Mouse (Mus musculus) embryonic facial prominence, embryonic 15.5 days (tissue): ENCODE measurements around the gene Lrba. TPM values are rescaled to one million over a fixed set of nuclear protein-coding genes. Genes with fewer than 3 reads are reported as not detected.

Experiments
- ATAC-seq: fragments of 200-750 bp; cut with Nextera tagmentation; 2 replicates; pipeline ENCODE4 v1.8.0; 2017; ENCODE audit warnings: low read depth, moderate TSS enrichment; ENCODE audit not compliant: insufficient number of reproducible peaks, low FRiP score, low TSS enrichment
- H3K27ac ChIP-seq: fragments of 300-500 bp; sonication (generic); replicated peaks from 2 replicates; pipeline ENCODE4 v1.5.1; 2015; ENCODE audit warnings: mild to moderate bottlenecking, inconsistent platforms
- H3K27me3 ChIP-seq: fragments of 300-500 bp; sonication (generic); 2 replicates; pipeline ENCODE4 v1.6.1; 2015; ENCODE audit warnings: inconsistent platforms
- H3K36me3 ChIP-seq: fragments of 300-500 bp; sonication (generic); 2 replicates; pipeline ENCODE4 v1.6.1; 2015; ENCODE audit warnings: mild to moderate bottlenecking, inconsistent platforms
- H3K4me1 ChIP-seq: fragments of 300-500 bp; sonication (generic); 2 replicates; pipeline ENCODE4 v1.6.1; 2015; ENCODE audit warnings: inconsistent platforms
- H3K4me2 ChIP-seq: fragments of 300-500 bp; sonication (generic); replicated peaks from 2 replicates; pipeline ENCODE4 v1.6.1; 2015; ENCODE audit warnings: mild to moderate bottlenecking, inconsistent platforms
- H3K4me3 ChIP-seq: fragments of 300-500 bp; sonication (generic); replicated peaks from 2 replicates; pipeline ENCODE4 v1.5.1; 2015; ENCODE audit warnings: mild to moderate bottlenecking, inconsistent platforms
- H3K9ac ChIP-seq: fragments of 300-500 bp; sonication (generic); 2 replicates; pipeline ENCODE4 v1.6.1; 2015; ENCODE audit warnings: inconsistent platforms
- H3K9me3 ChIP-seq: fragments of 300-500 bp; sonication (generic); replicated peaks from 2 replicates; pipeline ENCODE4 v1.6.1; 2016; ENCODE audit warnings: inconsistent platforms
- WGBS: fragments of 180-500 bp; shearing (Covaris S2); methylation state at CpG from one replicate; pipeline ENCODE4 v1.1.7; 2015; 5-methylcytosine and 5-hydroxymethylcytosine counted together
- polyA plus RNA-seq: library from polyadenylated mRNA; unstranded; fragments of >200 nt; fragmentation: Nextera tagmentation; extraction: Ambion mirVana; gene quantifications from 2 replicates; pipeline ENCODE4 v1.2.1, GENCODE M21; 2015

Gene Lrba
- polyA plus RNA-seq, 1 experiment from 2014 or later: 4.7 TPM

GRCm38 (mm10) chr3:86210267-86210939 is 14.1 kb upstream of the Lrba start:
- WGBS: 90% methylated on average over 10 of the region's 10 CpGs
- ATAC-seq: no peak
- no peaks in the 10 kb centered on the region for H3K27me3 ChIP-seq
- H3K9me3 ChIP-seq: no peaks in the 10 kb centered on the region
- no peaks in the 10 kb centered on the region for H3K36me3 ChIP-seq
- no peak overlapping the region for H3K4me3 ChIP-seq
- no peak overlapping the region for H3K9ac ChIP-seq
- H3K4me1 ChIP-seq: no peaks in the 10 kb centered on the region
- no peak overlapping the region for H3K4me2 ChIP-seq
- no peak overlapping the region for H3K27ac ChIP-seq

- Histone ChIP-seq H3K9ac (no peak overlapping the region), H3K36me3 (no peaks in the 10 kb centered on the region), H3K9me3 (no peaks in the 10 kb centered on the region), H3K4me3 (no peak overlapping the region), H3K4me1 (no peaks in the 10 kb centered on the region), H3K27ac (no peak overlapping the region), H3K4me2 (no peak overlapping the region), H3K27me3 (no peaks in the 10 kb centered on the region)
- no peak for ATAC-seq
- 83% methylated on average over 3 of the region's 3 CpGs for WGBS
Measured at GRCm38 (mm10) chr3:86210959-86211358, 13.5 kb upstream of the Lrba start.

- no peaks in the 10 kb centered on the region for H3K9me3 ChIP-seq
- no peaks in the 10 kb centered on the region for H3K4me1 ChIP-seq
- no peaks in the 10 kb centered on the region for H3K27me3 ChIP-seq
- H3K36me3 ChIP-seq: no peaks in the 10 kb centered on the region
- H3K4me2 ChIP-seq: no peak overlapping the region
- no peak overlapping the region for H3K27ac ChIP-seq
- WGBS: 83% methylated on average over 4 of the region's 4 CpGs
- no peak for ATAC-seq
- no peak overlapping the region for H3K4me3 ChIP-seq
- no peak overlapping the region for H3K9ac ChIP-seq
Measured at GRCm38 (mm10) chr3:86214248-86214647, 10.2 kb upstream of the Lrba start.

GRCm38 (mm10) chr3:86223634-86224313 is 706 bp upstream of the Lrba start:
- H3K4me3 ChIP-seq: peak overlapping the region; percentile 63
- H3K9ac ChIP-seq: peak overlapping the region; percentile 45
- no peaks in the 10 kb centered on the region for H3K9me3 ChIP-seq
- H3K36me3 ChIP-seq: no peaks in the 10 kb centered on the region
- no peaks in the 10 kb centered on the region for H3K4me1 ChIP-seq
- ATAC-seq: peak; percentile 93
- H3K27me3 ChIP-seq: no peaks in the 10 kb centered on the region
- H3K4me2 ChIP-seq: peak overlapping the region; percentile 72
- H3K27ac ChIP-seq: peak overlapping the region; percentile 89
- WGBS: under 1% methylated on average over 79 of the region's 79 CpGs

GRCm38 (mm10) chr3:86224314-86224563 is 241 bp upstream of the Lrba start:
- H3K4me3 ChIP-seq: peak overlapping the region; percentile 63
- peak overlapping the region; percentile 72 for H3K4me2 ChIP-seq
- 0% methylated on average over 25 of the region's 28 CpGs for WGBS
- peak overlapping the region; percentile 45 for H3K9ac ChIP-seq
- no peaks in the 10 kb centered on the region for H3K9me3 ChIP-seq
- H3K4me1 ChIP-seq: no peaks in the 10 kb centered on the region
- no peaks in the 10 kb centered on the region for H3K27me3 ChIP-seq
- H3K27ac ChIP-seq: peak overlapping the region; percentile 89
- ATAC-seq: no peak
- no peaks in the 10 kb centered on the region for H3K36me3 ChIP-seq

- Histone ChIP-seq H3K4me1 (no peaks in the 10 kb centered on the region), H3K4me3 (no peak overlapping the region), H3K9me3 (no peaks in the 10 kb centered on the region), H3K27ac (no peak overlapping the region), H3K4me2 (no peak overlapping the region), H3K36me3 (no peaks in the 10 kb centered on the region), H3K27me3 (no peaks in the 10 kb centered on the region), H3K9ac (no peak overlapping the region)
- WGBS: 67% methylated on average over 1 of the region's 1 CpGs
- ATAC-seq: no peak
Measured at GRCm38 (mm10) chr3:86231532-86232086, 7.1 kb downstream of the Lrba start.

GRCm38 (mm10) chr3:86247193-86247592 is 22.7 kb downstream of the Lrba start:
- Histone ChIP-seq H3K27ac (no peak overlapping the region), H3K27me3 (no peaks in the 10 kb centered on the region), H3K9ac (no peak overlapping the region), H3K4me2 (no peak overlapping the region), H3K4me1 (no peaks in the 10 kb centered on the region), H3K36me3 (no peaks in the 10 kb centered on the region), H3K4me3 (no peak overlapping the region), H3K9me3 (no peaks in the 10 kb centered on the region)
- 73% methylated on average over 8 of the region's 8 CpGs for WGBS
- ATAC-seq: no peak

- Histone ChIP-seq H3K9ac (no peak overlapping the region), H3K4me2 (no peak overlapping the region), H3K27me3 (no peaks in the 10 kb centered on the region), H3K4me1 (no peaks in the 10 kb centered on the region), H3K27ac (no peak overlapping the region), H3K4me3 (no peak overlapping the region), H3K36me3 (no peaks in the 10 kb centered on the region), H3K9me3 (no peaks in the 10 kb centered on the region)
- WGBS: 81% methylated on average over 1 of the region's 1 CpGs
- ATAC-seq: no peak
Measured at GRCm38 (mm10) chr3:86251212-86251611, 26.7 kb downstream of the Lrba start.

- H3K36me3 ChIP-seq: no peaks in the 10 kb centered on the region
- no peaks in the 10 kb centered on the region for H3K9me3 ChIP-seq
- no peak overlapping the region for H3K9ac ChIP-seq
- no peak overlapping the region for H3K4me2 ChIP-seq
- no peak for ATAC-seq
- no peak overlapping the region for H3K4me3 ChIP-seq
- no peak overlapping the region for H3K27ac ChIP-seq
- no peaks in the 10 kb centered on the region for H3K4me1 ChIP-seq
- no peaks in the 10 kb centered on the region for H3K27me3 ChIP-seq
Measured at GRCm38 (mm10) chr3:86252588-86252987, 28.1 kb downstream of the Lrba start.

- Histone ChIP-seq H3K27ac (no peak overlapping the region), H3K9ac (no peak overlapping the region), H3K4me2 (no peak overlapping the region), H3K27me3 (no peaks in the 10 kb centered on the region), H3K4me1 (no peaks in the 10 kb centered on the region), H3K9me3 (no peaks in the 10 kb centered on the region), H3K4me3 (no peak overlapping the region), H3K36me3 (no peaks in the 10 kb centered on the region)
- ATAC-seq: no peak
- WGBS: 68% methylated on average over 3 of the region's 3 CpGs
Measured at GRCm38 (mm10) chr3:86253071-86253470, 28.6 kb downstream of the Lrba start.

- WGBS: 61% methylated on average over 1 of the region's 1 CpGs
- Histone ChIP-seq H3K4me3 (no peak overlapping the region), H3K27ac (no peak overlapping the region), H3K27me3 (no peaks in the 10 kb centered on the region), H3K9me3 (no peaks in the 10 kb centered on the region), H3K4me2 (no peak overlapping the region), H3K9ac (no peak overlapping the region), H3K36me3 (no peaks in the 10 kb centered on the region), H3K4me1 (no peaks in the 10 kb centered on the region)
- no peak for ATAC-seq
Measured at GRCm38 (mm10) chr3:86253791-86254190, 29.3 kb downstream of the Lrba start.
